Mouse (Mus musculus) bone marrow macrophage, adult 2 months (primary cell): Measurements from ENCODE around the gene Ednrb. TPM values are rescaled to one million over a fixed set of nuclear protein-coding genes. Genes with fewer than 3 reads are reported as not detected.
"Not testable (repeated sequence)": the region's sequence is repeated elsewhere in the genome, so short reads cannot be mapped to it uniquely, and the experiment has no call there.

Source experiments
- H3K27ac ChIP-seq: 2 replicates; pipeline ENCODE4 v1.5.1; 2012; ENCODE audit warnings: low read depth, low read length; ENCODE audit not compliant: insufficient read depth
- H3K4me1 ChIP-seq: 2 replicates; pipeline ENCODE4 v1.6.1; 2012; ENCODE audit warnings: low read length; ENCODE audit not compliant: control insufficient read depth, insufficient read depth
- H3K4me3 ChIP-seq: 2 replicates; pipeline ENCODE4 v1.5.1; 2012; ENCODE audit warnings: mild to moderate bottlenecking, low read length, moderate library complexity; ENCODE audit not compliant: insufficient read depth
- CTCF ChIP-seq: IDR thresholded peaks from 2 replicates; pipeline ENCODE4 v1.5.1; 2012; ENCODE audit warnings: low read depth, mild to moderate bottlenecking, low read length, moderate library complexity
- POLR2A ChIP-seq: IDR thresholded peaks from 2 replicates; pipeline ENCODE4 v1.6.1; 2012; ENCODE audit warnings: mild to moderate bottlenecking, low read depth, low read length, borderline replicate concordance
- polyA plus RNA-seq: library from polyadenylated mRNA; stranded (reverse); fragments of >200 nt; gene quantifications from 2 replicates; pipeline ENCODE4 v1.2.4, GENCODE M21; 2012; ENCODE audit not compliant: missing spikeins, insufficient read depth, insufficient read length

Ednrb gene
- polyA plus RNA-seq, 1 experiment: 2.2 TPM

DNA sequence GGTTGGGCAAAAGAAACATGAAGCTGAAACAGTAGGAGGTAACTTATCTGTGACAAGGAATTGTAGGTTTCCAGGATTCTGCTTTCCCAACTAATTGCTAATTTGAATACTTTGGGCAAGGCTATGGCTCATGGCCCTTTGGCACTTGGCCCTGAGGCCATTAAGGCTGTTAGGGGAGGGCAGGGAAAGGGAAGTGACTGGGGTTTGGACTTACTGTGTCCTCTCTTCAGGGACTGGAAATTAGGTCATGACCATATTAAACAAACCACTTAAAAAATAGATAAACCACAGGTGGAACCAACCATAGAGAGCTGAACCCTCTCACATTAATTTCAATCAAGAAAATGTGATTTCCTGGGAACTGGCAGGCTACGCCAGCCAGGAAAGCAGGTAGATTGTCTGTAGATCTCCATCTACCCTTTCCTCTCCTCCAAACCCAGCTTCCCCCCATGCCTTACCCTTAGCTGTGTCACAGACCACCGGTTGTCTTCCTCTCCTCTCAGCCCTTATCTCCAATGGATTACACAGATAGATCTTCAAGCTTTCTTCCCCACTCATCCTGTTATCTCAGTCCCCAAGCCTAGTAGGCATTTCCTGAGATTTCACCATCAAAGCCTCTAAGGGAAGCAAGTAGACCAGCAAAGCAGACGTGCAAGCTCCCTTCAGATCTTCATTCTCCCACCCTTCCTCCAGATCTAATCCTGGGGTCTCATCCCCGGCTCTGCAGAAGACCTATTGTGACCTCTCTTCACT, 40.1 kb downstream of the Ednrb start:
- Histone ChIP-seq H3K27ac (no peak overlapping the region), H3K4me3 (no peak overlapping the region), H3K4me1 (no peaks in the 10 kb centered on the region)
- TF ChIP-seq POLR2A (no peak), CTCF (no peak)

DNA sequence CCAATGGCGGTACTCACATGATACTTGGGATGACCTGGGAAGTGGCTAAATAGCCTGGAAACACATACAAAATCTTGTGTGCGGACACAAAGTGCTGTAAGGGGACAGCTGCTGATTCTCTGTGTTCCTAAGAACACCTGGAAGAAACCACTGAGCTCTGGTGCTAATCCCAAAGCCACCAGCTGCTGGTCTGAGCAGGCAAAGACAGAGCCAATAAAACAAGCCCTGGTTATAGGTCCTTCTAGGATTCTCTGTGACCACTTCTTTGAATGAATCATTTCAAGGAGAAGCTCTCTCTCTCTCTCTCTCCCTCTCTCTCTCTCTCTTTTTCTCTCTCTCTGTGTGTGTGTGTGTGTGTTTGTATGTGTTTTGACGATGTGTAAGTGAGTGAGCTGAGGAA, 47.1 kb downstream of the Ednrb start:
- no peak for TF ChIP-seq POLR2A
- no peak for TF ChIP-seq CTCF
- Histone ChIP-seq H3K27ac (no peak overlapping the region), H3K4me3 (no peak overlapping the region), H3K4me1 (peaks cover 19% of the 10 kb centered on the region)

DNA sequence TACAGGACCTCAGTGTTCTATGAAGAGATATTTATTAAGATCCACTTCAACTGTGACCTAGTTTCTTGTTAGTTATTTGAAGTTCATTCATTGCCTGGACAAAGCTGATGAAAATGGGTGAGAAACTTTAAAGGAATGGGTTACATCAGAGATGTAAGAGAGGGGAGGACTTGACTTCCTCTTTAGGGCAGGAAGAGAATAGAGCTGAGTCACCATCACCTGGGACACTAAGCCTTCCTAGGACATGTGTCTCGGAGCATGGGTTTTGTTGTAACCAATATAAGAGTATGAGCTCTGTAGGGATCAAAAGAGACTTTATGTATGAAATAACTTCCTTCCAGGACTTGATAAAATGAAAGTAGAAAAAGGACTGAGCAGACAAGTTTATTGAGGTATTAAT, 48.6 kb downstream of the Ednrb start:
- Histone ChIP-seq H3K4me3 (no peak overlapping the region), H3K27ac (no peak overlapping the region), H3K4me1 (peaks cover 22% of the 10 kb centered on the region)
- TF ChIP-seq POLR2A: no peak
- TF ChIP-seq CTCF: no peak

DNA sequence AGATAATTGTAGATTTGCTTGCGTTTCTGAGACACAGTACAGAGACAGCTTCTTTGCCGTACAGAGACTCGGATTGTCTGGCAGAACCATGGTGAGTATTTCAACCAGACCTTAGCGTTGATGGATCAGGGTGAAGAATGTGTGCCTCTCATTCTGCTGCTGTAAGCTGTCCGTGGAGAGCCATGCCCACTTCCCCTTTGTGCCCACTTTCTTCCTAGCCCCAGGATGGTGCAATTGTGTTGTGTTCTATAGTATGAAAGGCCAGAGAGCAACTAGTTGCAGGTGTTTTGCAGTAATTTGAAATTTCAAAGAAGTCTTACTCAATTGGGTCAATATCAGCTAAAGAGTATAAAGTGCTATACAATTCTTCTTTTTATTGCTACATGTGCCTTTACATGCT, 50.8 kb downstream of the Ednrb start:
- Histone ChIP-seq H3K4me3 (no peak overlapping the region), H3K4me1 (peaks cover 22% of the 10 kb centered on the region), H3K27ac (no peak overlapping the region)
- TF ChIP-seq CTCF: no peak
- no peak for TF ChIP-seq POLR2A

DNA sequence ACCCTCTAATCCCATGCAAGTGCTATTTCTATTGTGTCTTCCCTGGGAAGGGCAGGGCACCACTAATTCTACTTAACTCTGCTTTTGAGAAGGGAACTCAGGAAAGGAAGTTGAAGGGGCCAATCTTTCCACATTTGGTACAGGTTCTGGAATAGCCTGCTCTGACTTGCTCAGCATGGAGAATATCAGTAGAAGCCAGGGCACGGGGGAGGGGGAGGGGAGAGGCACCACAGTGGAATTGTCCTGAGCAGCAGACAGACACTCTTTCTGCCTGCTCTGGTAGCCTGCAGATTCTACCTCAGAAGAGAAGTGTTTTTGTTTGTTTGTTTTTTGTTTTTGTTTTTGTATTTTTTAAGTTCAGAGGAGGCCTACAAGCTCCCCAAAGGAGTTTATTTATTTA, 51.5 kb downstream of the Ednrb start:
- Histone ChIP-seq H3K4me1 (peaks cover 22% of the 10 kb centered on the region), H3K4me3 (no peak overlapping the region), H3K27ac (no peak overlapping the region)
- TF ChIP-seq CTCF: no peak
- TF ChIP-seq POLR2A: no peak

DNA sequence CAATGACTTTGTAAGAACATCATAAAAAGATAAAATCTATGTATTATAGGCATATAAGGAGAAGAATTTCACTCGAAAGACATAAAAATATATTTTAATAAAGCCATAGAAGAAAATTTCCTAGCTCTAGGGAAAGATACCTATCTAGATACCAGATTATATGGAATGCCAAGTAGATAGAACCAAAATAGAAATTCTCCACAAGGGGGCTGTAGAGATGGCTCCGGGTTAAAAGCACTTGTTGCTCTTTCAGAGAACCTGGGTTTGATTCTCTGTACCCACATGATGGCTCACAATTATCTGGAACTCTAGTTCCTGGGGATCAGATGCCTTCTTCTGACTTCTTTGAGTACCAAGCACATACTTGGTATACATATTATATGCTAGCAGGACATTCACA, 56.7 kb downstream of the Ednrb start:
- Histone ChIP-seq H3K4me1 (peaks cover 10% of the 10 kb centered on the region), H3K27ac (no peak overlapping the region), H3K4me3 (no peak overlapping the region)
- TF ChIP-seq CTCF: no peak
- TF ChIP-seq POLR2A: no peak

DNA sequence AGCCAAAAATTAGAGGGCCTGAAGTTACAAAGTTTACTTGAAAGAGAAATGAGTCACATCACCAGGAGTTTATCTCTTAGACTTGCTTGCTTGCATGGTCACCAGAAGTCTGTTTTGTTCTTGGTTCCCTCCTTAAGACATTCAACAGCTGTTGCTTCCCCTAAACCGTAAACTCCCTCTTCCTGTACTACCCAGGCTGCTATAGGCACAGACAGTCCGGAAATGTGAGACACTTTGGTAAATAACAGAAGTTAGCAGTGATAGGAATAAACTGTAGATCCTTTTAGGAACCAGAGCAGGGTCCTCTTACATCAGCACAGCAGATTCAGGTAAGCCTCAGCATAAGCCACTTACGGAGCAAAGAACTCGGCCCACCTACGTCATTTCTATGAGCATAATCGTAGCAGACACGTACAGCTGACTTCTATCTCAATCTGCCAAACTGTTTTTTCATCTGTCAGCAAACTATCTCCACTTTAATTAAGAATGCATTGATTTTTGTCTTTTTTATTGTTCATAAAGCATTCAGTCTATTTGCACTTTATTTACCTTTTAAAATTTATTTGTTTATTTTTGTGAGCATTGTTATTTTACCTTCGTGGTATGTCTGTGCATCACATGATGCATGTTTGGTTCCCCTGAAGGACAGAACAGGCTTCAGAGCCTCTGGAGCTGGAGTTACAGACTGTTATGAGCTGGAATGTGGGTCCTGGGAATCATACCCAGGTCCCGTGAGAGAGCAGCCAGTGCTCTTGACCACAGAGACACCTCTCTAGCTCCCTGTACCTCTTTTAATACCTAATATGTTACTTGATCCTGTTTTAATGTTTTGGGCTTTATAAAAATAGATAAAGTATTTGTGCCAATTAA, 58.9 kb downstream of the Ednrb start:
- no peak overlapping the region for H3K4me3 ChIP-seq
- H3K27ac ChIP-seq: peak overlapping the region; percentile 66
- H3K4me1 ChIP-seq: peaks cover 5% of the 10 kb centered on the region

DNA sequence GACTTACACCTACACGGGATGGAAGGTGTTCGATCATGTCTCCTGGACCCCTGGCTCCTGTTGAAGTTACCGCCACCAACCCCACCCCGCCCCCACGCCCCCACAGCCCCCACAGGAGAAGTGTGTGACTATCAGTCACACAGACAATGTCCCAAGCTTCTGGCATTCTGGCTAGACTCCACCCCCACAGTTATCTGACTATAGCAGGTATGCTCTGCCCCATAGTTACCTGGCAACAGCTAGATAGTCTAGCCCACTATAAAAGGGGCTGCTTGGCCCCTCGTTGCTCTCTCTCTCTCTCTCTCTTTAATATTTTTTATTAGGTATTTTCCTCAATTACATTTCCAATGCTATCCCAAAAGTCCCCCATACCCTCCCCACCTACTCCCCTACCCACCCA, 63.9 kb downstream of the Ednrb start:
- peaks cover 13% of the 10 kb centered on the region for H3K4me1 ChIP-seq
- not testable (repeated sequence) for H3K27ac ChIP-seq, H3K4me3 ChIP-seq

More for the DNA sequence above, 58.9 kb downstream of the Ednrb start:
- TF ChIP-seq CTCF (no peak), POLR2A (no peak)

DNA sequence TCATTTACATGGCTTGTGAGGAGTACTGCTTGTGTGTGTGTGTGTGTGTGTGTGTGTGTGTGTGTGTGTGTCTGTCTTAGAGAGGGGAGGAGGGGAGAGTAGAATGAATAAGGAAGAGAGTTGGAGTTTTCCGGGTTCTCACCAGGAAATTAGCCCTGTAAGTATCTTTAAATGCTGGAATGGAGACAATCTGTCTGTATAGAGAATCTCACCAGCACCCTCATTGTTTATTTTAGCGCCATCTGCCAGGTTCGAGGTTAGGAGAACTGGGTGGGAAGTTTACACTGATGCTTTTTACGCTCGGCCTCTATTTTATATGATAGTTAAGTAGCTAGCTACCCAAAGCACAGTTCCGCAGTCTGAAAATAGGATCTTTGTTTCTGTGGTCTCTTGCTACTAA, 64.9 kb downstream of the Ednrb start:
- TF ChIP-seq POLR2A (no peak), CTCF (no peak)
- no peak overlapping the region for H3K27ac ChIP-seq
- peaks cover 11% of the 10 kb centered on the region for H3K4me1 ChIP-seq
- no peak overlapping the region for H3K4me3 ChIP-seq

DNA sequence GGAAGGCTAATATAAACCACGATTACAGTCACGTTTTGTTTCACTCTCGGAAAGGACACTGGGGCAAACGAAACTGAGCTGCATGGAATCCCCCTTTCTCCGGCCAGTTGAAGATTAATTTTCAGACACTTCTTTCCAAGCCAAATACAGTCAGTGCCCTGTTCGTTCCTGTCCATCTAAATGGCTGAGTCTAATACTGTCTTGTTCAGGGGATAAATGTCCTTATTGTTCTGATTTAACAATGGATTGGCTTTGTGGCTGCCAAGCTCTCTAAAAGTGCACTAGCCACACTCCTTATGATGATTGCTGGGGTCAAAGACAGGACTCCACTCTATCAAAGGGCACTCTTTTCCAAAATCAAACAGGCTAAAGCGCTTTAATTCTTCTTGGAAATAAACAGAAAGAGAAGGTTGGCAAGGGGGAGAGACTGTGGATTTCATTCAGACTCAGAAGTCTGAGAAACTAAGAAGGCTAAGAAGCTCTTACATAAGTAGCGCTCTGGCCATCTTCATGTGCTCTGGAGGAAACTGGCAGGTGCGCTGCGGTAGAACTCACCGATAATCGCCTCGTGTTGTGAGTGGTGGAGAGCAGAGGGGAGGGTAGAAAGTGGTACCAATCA, 65.6 kb downstream of the Ednrb start:
- TF ChIP-seq POLR2A (no peak), CTCF (no peak)
- H3K27ac ChIP-seq: no peak overlapping the region
- no peak overlapping the region for H3K4me3 ChIP-seq
- peaks cover 11% of the 10 kb centered on the region for H3K4me1 ChIP-seq
